Mouse (Mus musculus): ENCODE measurements around the gene Plekhg6.

- TF ChIP-seq ZC3H11A (IDR thresholded peaks at IDR 0.05; ENCODE audit: borderline replicate concordance, low read depth, low read length) (no peak), HCFC1 (IDR thresholded peaks at IDR 0.05; ENCODE audit: borderline replicate concordance, insufficient read depth, low read length) (no peak), ZNF384 (IDR thresholded peaks at IDR 0.05; ENCODE audit: low read depth, low read length) (no peak), MAFK (IDR thresholded peaks at IDR 0.05; ENCODE audit: insufficient read depth, low read depth, low read length) (no peak), CHD2 (IDR thresholded peaks at IDR 0.05; ENCODE audit: low read depth, low read length) (no peak)
Observed at GRCm38 (mm10) chr6:125321114-125321855, 59.3 kb downstream of the Plekhg6 start.

Measured in ES-E14 (cell line).